Mouse (Mus musculus): ENCODE measurements around the gene Gcnt1.

GRCm38 (mm10) chr19:17295211-17295766, 77.4 kb downstream of the Gcnt1 start:
- TF ChIP-seq EP300 (IDR thresholded peaks at IDR 0.05; ENCODE audit: low read depth) (no peak), CTCF (IDR thresholded peaks at IDR 0.05; ENCODE audit: low read depth) (no peak)

Measured in heart, postnatal 0 days (tissue).